Mouse (Mus musculus): ENCODE measurements around the gene Flii.
A peak's percentile ranks its signal among the peaks of the same experiment; 100 is the strongest.

The Flii gene

GRCm38 (mm10) chr11:60726601-60727391 is at the start of gene Flii:
Gene Flii, minus strand, starts transcription at chr11:60727263.
- peak; percentile 68 to 71 for DNase-seq (ENCODE audit: low spot score in 2 of 2)

- no peak for DNase-seq (ENCODE audit: low spot score in 2 of 2)
Measured at GRCm38 (mm10) chr11:60776107-60776828, 49.2 kb upstream of the Flii start.

GRCm38 (mm10) chr11:60775578-60775977 is 48.5 kb upstream of the Flii start:
- no peak for DNase-seq (ENCODE audit: low spot score in 2 of 2)

GRCm38 (mm10) chr11:60774841-60775240 is 47.8 kb upstream of the Flii start:
- DNase-seq (ENCODE audit: low spot score in 2 of 2) = no peak

- no peak for DNase-seq (ENCODE audit: low spot score in 2 of 2)
Measured at GRCm38 (mm10) chr11:60774158-60774689, 47.2 kb upstream of the Flii start.

GRCm38 (mm10) chr11:60772161-60772560 is 45.1 kb upstream of the Flii start:
- DNase-seq (ENCODE audit: low spot score in 2 of 2) = no peak

- no peak for DNase-seq (ENCODE audit: low spot score in 2 of 2)
Measured at GRCm38 (mm10) chr11:60770776-60771175, 43.7 kb upstream of the Flii start.

- no peak for DNase-seq (ENCODE audit: low spot score in 2 of 2)
Measured at GRCm38 (mm10) chr11:60769322-60769721, 42.3 kb upstream of the Flii start.

GRCm38 (mm10) chr11:60766969-60767368 is 39.9 kb upstream of the Flii start:
- no peak for DNase-seq (ENCODE audit: low spot score in 2 of 2)

GRCm38 (mm10) chr11:60761681-60762080 is 34.6 kb upstream of the Flii start:
- DNase-seq (ENCODE audit: low spot score in 2 of 2) = no peak

GRCm38 (mm10) chr11:60755570-60755969 is 28.5 kb upstream of the Flii start:
- DNase-seq (ENCODE audit: low spot score in 2 of 2) = peak in 1 of 2 experiments; percentile 39

- no peak for DNase-seq (ENCODE audit: low spot score in 2 of 2)
Measured at GRCm38 (mm10) chr11:60740321-60740720, 13.3 kb upstream of the Flii start.

- DNase-seq (ENCODE audit: low spot score in 2 of 2) = no peak
Measured at GRCm38 (mm10) chr11:60737450-60737849, 10.4 kb upstream of the Flii start.

GRCm38 (mm10) chr11:60736491-60736890 is 9.4 kb upstream of the Flii start:
- no peak for DNase-seq (ENCODE audit: low spot score in 2 of 2)

- no peak for DNase-seq (ENCODE audit: low spot score in 2 of 2)
Measured at GRCm38 (mm10) chr11:60735191-60735590, 8.1 kb upstream of the Flii start.

- no peak for DNase-seq (ENCODE audit: low spot score in 2 of 2)
Measured at GRCm38 (mm10) chr11:60734206-60734605, 7.1 kb upstream of the Flii start.

- DNase-seq (ENCODE audit: low spot score in 2 of 2) = no peak
Measured at GRCm38 (mm10) chr11:60731251-60731650, 4.2 kb upstream of the Flii start.

GRCm38 (mm10) chr11:60730169-60730568 is 3.1 kb upstream of the Flii start:
- no peak for DNase-seq (ENCODE audit: low spot score in 2 of 2)

GRCm38 (mm10) chr11:60729217-60729641 is 2.2 kb upstream of the Flii start:
- no peak for DNase-seq (ENCODE audit: low spot score in 2 of 2)

GRCm38 (mm10) chr11:60728260-60728761 is 1.2 kb upstream of the Flii start, which contains the start of gene Mief2:
Gene Mief2, plus strand, starts transcription at chr11:60728398.
- DNase-seq (ENCODE audit: low spot score in 2 of 2) = peak; percentile 94 to 96

GRCm38 (mm10) chr11:60727392-60728140 is 503 bp upstream of the Flii start:
- DNase-seq (ENCODE audit: low spot score in 2 of 2) = no peak

GRCm38 (mm10) chr11:60719263-60719662 is 7.8 kb downstream of the Flii start:
- DNase-seq (ENCODE audit: low spot score in 2 of 2) = no peak
